Mouse (Mus musculus) CD4-positive naive resting alpha-beta T cell, adult 57 days (primary cell): Measurements from ENCODE around the gene Tescl. TPM values are rescaled to one million over a fixed set of nuclear protein-coding genes. Genes with fewer than 3 reads are reported as not detected.

Experiments
- total RNA-seq: library from RNA; stranded (reverse); gene quantifications from one replicate; pipeline ENCODE4 v1.2.4, GENCODE M21; 2023

Tescl gene
- not detected for total RNA-seq

DNA sequence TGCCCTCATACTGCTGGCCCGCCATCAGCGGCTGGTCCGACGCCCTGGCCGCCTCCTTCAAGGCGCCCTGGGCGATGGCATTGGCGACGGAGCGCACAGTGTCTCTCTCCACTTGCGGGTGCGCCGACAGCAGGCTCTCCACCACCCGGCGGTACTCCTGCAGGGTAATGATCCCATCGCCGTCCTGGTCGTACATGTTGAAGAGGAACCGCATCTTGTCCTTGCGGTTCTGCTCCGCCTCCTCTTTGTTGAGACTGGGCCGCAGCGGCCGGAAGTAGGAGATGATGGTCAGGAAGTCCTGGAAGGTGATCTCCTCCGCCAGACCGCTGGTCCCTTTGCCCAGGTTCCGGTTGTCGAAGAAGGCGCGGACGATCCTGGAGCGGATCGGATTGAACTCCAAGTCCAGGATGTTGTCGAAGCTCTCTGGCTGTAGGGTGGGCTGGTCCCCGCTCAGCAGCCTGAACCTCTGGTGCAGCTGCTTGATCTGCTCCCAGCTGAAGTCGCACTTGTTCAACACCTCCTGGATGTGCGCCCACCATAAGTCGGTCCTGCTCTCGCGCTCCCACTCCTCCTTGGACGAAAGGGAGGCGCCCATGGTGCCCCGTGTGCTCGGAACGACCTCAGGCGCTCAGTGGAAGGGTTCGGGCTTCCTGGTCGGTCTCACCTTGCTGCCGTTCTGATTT, at the start of gene Tescl:
TSS of gene Tescl (minus strand) at position 633 of the 683 bp plus-strand sequence.

GRCm38 (mm10) chr7:24369731-24370541, 36.2 kb upstream of the Tescl start, which contains the start of gene Kcnn4:
Kcnn4 (plus strand) TSS chr7:24370263.

DNA sequence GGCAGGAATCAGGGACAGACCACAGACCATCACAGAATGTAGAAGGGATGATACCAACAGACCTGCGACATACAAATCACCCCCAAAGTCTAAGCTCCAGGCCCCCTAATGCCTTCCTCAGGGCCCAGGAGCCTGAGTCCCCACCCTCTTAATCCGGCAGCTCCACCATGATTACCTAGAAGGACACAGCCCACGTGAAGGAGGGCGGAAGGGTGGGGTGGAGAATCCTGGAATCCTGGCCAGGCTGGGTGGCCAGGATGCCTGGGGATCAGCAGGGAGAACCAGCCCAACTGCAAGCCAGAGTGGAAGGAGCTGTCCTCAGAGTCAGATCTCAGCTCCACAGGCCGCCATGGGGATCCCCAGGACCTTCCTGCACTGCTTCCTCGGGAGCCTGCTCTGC, 15.2 kb upstream of the Tescl start, which contains the start of gene Lypd5:
TSS of gene Lypd5 (plus strand) at position 301 of the 400 bp plus-strand sequence.

GRCm38 (mm10) chr7:24316567-24317092, 17.1 kb downstream of the Tescl start, which contains the start of gene Zfp94:
Zfp94 (minus strand) TSS chr7:24316666.

DNA sequence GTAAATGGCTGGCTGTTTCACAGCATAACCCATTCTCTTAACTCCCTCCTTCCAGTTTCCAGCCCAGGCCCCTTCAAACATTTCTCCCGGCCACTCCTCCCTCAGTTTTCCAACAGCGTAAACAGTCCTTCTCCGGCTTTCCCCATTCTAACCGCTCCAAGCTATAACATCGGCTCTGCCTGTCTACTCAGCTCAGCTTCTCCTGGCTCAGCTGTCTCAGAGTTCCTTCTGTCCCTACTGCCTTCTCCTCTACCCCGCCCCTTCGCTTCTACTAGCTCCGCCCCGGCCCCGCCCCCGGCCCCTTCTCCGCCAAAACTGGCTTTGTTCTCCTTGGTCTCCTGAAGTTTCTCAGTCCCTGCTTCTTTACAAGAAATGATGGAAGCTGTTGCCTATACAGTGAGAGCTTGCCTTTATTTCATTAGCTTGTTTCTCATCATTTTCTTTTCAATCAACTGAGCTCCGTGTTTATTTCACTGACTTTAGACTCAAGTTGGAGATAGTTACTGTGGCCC, 32.9 kb downstream of the Tescl start, which contains the start of gene Zfp61:
TSS of gene Zfp61 (minus strand) at position 462 of the 512 bp plus-strand sequence.

Other genes starting within 250 kb of the Tescl start
- gene Zfp112, start 221.6 kb downstream of the Tescl start, total RNA-seq: 2.5 TPM
- 6.9 TPM for gene Zfp235, start 199.8 kb downstream of the Tescl start, total RNA-seq
- gene Zfp114, start 158.9 kb downstream of the Tescl start, total RNA-seq: not detected
- gene Zfp111, start 122.5 kb downstream of the Tescl start, total RNA-seq: 0.77 TPM
- gene Zfp109, start 96.4 kb downstream of the Tescl start, total RNA-seq: 2.3 TPM
- not detected for gene Zfp108, start 79.1 kb downstream of the Tescl start, total RNA-seq
- gene Zfp93, start 63.5 kb downstream of the Tescl start, total RNA-seq: 0.98 TPM
- gene Zfp61, start 32.7 kb downstream of the Tescl start, total RNA-seq: 11.3 TPM
- 5.2 TPM for gene Zfp94, start 17.3 kb downstream of the Tescl start, total RNA-seq
- gene Lypd5, start 15.3 kb upstream of the Tescl start, total RNA-seq: not detected
- gene Kcnn4, start 36.3 kb upstream of the Tescl start, total RNA-seq: 205 TPM
- gene Smg9, start 65.7 kb upstream of the Tescl start, total RNA-seq: 135 TPM
- gene Irgc1, start 118.4 kb upstream of the Tescl start, total RNA-seq: 4.3 TPM
- 204 TPM for gene Plaur, start 128.5 kb upstream of the Tescl start, total RNA-seq
- 0.44 TPM for gene Cadm4, start 148.1 kb upstream of the Tescl start, total RNA-seq
- 1.4 TPM for gene Zfp428, start 173.1 kb upstream of the Tescl start, total RNA-seq
- gene AC161166.1, start 178.5 kb upstream of the Tescl start, total RNA-seq: not detected
- 12.2 TPM for gene Irgq, start 196.8 kb upstream of the Tescl start, total RNA-seq
- not detected for gene Pinlyp, start 212.2 kb upstream of the Tescl start, total RNA-seq
- 53.1 TPM for gene Xrcc1, start 212.4 kb upstream of the Tescl start, total RNA-seq